Mouse (Mus musculus): ENCODE measurements at regions not wholly inside any gene's neighbourhood (a gene's known extent, or its start where the extent isn't known, plus 50 kb on each side); places are given as distances from the start of the nearest gene placed in this dataset. TPM values are rescaled to one million over a fixed set of nuclear protein-coding genes. Genes with fewer than 3 reads are reported as not detected.

DNA sequence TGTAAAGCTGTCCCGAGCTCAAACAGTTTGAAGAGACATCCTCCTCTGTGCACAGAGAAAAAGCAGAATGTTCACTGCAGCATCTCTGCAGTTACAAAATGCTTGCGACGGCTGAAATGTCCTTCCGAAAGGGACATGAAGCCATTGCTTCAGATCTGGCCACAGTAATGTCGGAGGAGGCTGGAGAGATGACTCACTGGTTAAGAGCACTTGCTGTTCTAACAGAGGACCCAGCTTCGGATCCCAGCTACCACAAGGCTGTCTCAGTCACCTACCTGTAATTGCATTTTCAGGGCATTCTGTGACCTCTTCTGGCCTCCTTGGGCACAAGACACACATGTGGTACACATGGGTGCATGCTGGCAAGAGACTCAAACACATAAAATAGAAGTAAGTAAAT is 63.5 kb upstream of the Nr5a2 start:
- H3K4me3 ChIP-seq = no peak overlapping the region
- no peaks in the 10 kb centered on the region for H3K9me3 ChIP-seq (replicated peaks)
- no peak for DNase-seq (ENCODE audit: low spot score)
- no peaks in the 10 kb centered on the region for H3K4me1 ChIP-seq
- no peaks in the 10 kb centered on the region for H3K36me3 ChIP-seq
- H3K27me3 ChIP-seq (ENCODE audit: low read depth, poor library complexity, severe bottlenecking) = no peaks in the 10 kb centered on the region
- WGBS = 87% methylated on average over 6 of the region's 6 CpGs
- no peak overlapping the region for H3K27ac ChIP-seq (replicated peaks)

GRCm38 (mm10) chr1:137020528-137020927 is 60.3 kb upstream of the Nr5a2 start:
- H3K27me3 ChIP-seq (ENCODE audit: low read depth, poor library complexity, severe bottlenecking) = no peaks in the 10 kb centered on the region
- WGBS = 92% methylated on average over 1 of the region's 1 CpGs
- no peak for DNase-seq (ENCODE audit: low spot score)
- H3K9me3 ChIP-seq (replicated peaks) = no peaks in the 10 kb centered on the region
- no peak overlapping the region for H3K4me3 ChIP-seq
- no peaks in the 10 kb centered on the region for H3K4me1 ChIP-seq
- H3K36me3 ChIP-seq = no peaks in the 10 kb centered on the region
- H3K27ac ChIP-seq (replicated peaks) = no peak overlapping the region

- Histone ChIP-seq H3K27me3 (ENCODE audit: low read depth, poor library complexity, severe bottlenecking) (no peaks in the 10 kb centered on the region), H3K36me3 (no peaks in the 10 kb centered on the region), H3K9me3 (replicated peaks) (no peaks in the 10 kb centered on the region), H3K4me3 (no peak overlapping the region), H3K27ac (replicated peaks) (no peak overlapping the region), H3K4me1 (no peaks in the 10 kb centered on the region)
- WGBS = 90% methylated on average over 5 of the region's 5 CpGs
- DNase-seq (ENCODE audit: low spot score) = no peak
These were observed 57.4 kb upstream of the Nr5a2 start for GRCm38 (mm10) chr1:137017642-137018041.

DNA sequence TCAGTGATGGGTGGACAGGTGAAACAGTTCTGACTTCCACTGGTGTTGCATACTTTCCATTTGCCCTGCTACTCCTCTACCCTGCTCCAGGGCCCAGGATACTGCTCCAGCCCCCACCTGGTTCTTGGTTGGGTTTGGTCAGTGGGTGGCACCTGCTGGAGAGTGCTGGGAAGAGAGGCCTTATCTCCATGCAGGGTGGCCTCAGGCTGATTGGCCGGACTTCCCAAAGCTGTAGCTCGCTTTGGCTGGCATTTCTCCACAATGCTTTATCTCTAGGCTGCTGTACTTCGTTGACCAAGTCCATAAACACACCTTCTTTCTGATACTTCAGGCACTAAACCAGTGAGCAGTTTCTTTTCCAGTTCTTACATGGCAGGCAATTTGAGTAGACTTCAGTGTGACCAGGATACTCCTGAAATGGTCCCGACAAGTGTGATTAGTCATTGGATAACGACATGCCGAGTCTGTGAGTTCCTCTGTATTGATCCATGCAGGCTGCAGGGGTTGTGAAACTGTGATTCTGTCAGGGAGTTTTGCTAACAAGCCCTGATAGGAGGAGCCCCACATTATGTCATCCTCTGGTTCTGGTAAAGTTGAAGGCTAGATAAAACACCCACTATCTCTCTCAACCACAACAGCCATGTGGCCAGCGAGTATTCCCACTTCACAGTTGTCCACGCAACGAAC is 50.1 kb upstream of the Nr5a2 start:
- Histone ChIP-seq H3K4me1 (no peaks in the 10 kb centered on the region), H3K27me3 (ENCODE audit: low read depth, poor library complexity, severe bottlenecking) (no peaks in the 10 kb centered on the region), H3K4me3 (no peak overlapping the region), H3K27ac (replicated peaks) (no peak overlapping the region), H3K9me3 (replicated peaks) (no peaks in the 10 kb centered on the region), H3K36me3 (no peaks in the 10 kb centered on the region)
- 83% methylated on average over 9 of the region's 9 CpGs for WGBS
- DNase-seq (ENCODE audit: low spot score) = no peak

MicroRNA genes in the stretch of these regions (microRNA counts, 519-probe panel; counts per million panel counts)
- microRNA mmu-miR-181a (8,458 counts per million, percentile 87 among the panel's probes with 10 or more counts), microRNA mmu-miR-181b+mmu-miR-181d (not detected)

Small RNA genes lying in the stretch of these regions (microRNA-seq; reads per million reads assigned to microRNA genes)
- gene Mir181a-1 = 2,694 reads per million, percentile 86 among the genes with 10 or more reads in this experiment
- 26.9 reads per million, percentile 34 among the genes with 10 or more reads in this experiment for gene Mir181b-1

Data from midbrain, embryonic 10.5 days (tissue).